Mouse (Mus musculus): Measurements from ENCODE around the gene Elavl4. TPM values are rescaled to one million over a fixed set of nuclear protein-coding genes. Genes with fewer than 3 reads are reported as not detected.

Elavl4 gene
- polyA plus RNA-seq, 1 experiment from 2014 or later, result 3.7 TPM

GRCm38 (mm10) chr4:110214543-110214942 is 137.2 kb downstream of the Elavl4 start:
- Histone ChIP-seq H3K27ac (no peak overlapping the region), H3K9me3 (no peaks in the 10 kb centered on the region), H3K9ac (no peak overlapping the region), H3K36me3 (no peaks in the 10 kb centered on the region), H3K4me2 (no peak overlapping the region), H3K4me1 (no peaks in the 10 kb centered on the region), H3K4me3 (no peak overlapping the region), H3K27me3 (no peaks in the 10 kb centered on the region)
- ATAC-seq (ENCODE audit: borderline replicate concordance, extremely low read depth, low FRiP score, low TSS enrichment), result no peak
- 78% methylated on average over 6 of the region's 6 CpGs for WGBS

GRCm38 (mm10) chr4:110213666-110214065 is 138.0 kb downstream of the Elavl4 start:
- no peak overlapping the region for H3K4me3 ChIP-seq
- no peak overlapping the region for H3K27ac ChIP-seq
- no peaks in the 10 kb centered on the region for H3K27me3 ChIP-seq
- H3K9ac ChIP-seq, result no peak overlapping the region
- no peak overlapping the region for H3K4me2 ChIP-seq
- H3K36me3 ChIP-seq, result no peaks in the 10 kb centered on the region
- 38% methylated on average over 5 of the region's 5 CpGs for WGBS
- no peaks in the 10 kb centered on the region for H3K9me3 ChIP-seq
- no peaks in the 10 kb centered on the region for H3K4me1 ChIP-seq
- ATAC-seq (ENCODE audit: borderline replicate concordance, extremely low read depth, low FRiP score, low TSS enrichment), result no peak

- Histone ChIP-seq H3K9ac (no peak overlapping the region), H3K36me3 (no peaks in the 10 kb centered on the region), H3K27me3 (no peaks in the 10 kb centered on the region), H3K27ac (no peak overlapping the region), H3K4me1 (no peaks in the 10 kb centered on the region), H3K9me3 (no peaks in the 10 kb centered on the region), H3K4me2 (no peak overlapping the region), H3K4me3 (no peak overlapping the region)
- ATAC-seq (ENCODE audit: borderline replicate concordance, extremely low read depth, low FRiP score, low TSS enrichment), result no peak
- WGBS, result 76% methylated on average over 5 of the region's 5 CpGs
Measured at GRCm38 (mm10) chr4:110210246-110210645, 141.5 kb downstream of the Elavl4 start.

GRCm38 (mm10) chr4:110209613-110210012 is 142.1 kb downstream of the Elavl4 start:
- no peak overlapping the region for H3K4me3 ChIP-seq
- no peaks in the 10 kb centered on the region for H3K9me3 ChIP-seq
- H3K4me1 ChIP-seq, result no peaks in the 10 kb centered on the region
- no peaks in the 10 kb centered on the region for H3K36me3 ChIP-seq
- no peak overlapping the region for H3K27ac ChIP-seq
- no peak for ATAC-seq (ENCODE audit: borderline replicate concordance, extremely low read depth, low FRiP score, low TSS enrichment)
- no peak overlapping the region for H3K9ac ChIP-seq
- no peak overlapping the region for H3K4me2 ChIP-seq
- WGBS, result 73% methylated on average over 5 of the region's 5 CpGs
- H3K27me3 ChIP-seq, result no peaks in the 10 kb centered on the region

- WGBS, result 71% methylated on average over 3 of the region's 3 CpGs
- no peak overlapping the region for H3K9ac ChIP-seq
- ATAC-seq (ENCODE audit: borderline replicate concordance, extremely low read depth, low FRiP score, low TSS enrichment), result no peak
- H3K4me1 ChIP-seq, result no peaks in the 10 kb centered on the region
- H3K9me3 ChIP-seq, result no peaks in the 10 kb centered on the region
- H3K4me3 ChIP-seq, result no peak overlapping the region
- H3K4me2 ChIP-seq, result no peak overlapping the region
- H3K36me3 ChIP-seq, result no peaks in the 10 kb centered on the region
- no peak overlapping the region for H3K27ac ChIP-seq
- H3K27me3 ChIP-seq, result no peaks in the 10 kb centered on the region
Measured at GRCm38 (mm10) chr4:110201680-110202079, 150.0 kb downstream of the Elavl4 start.

- H3K4me3 ChIP-seq, result no peak overlapping the region
- no peaks in the 10 kb centered on the region for H3K36me3 ChIP-seq
- H3K4me1 ChIP-seq, result no peaks in the 10 kb centered on the region
- ATAC-seq (ENCODE audit: borderline replicate concordance, extremely low read depth, low FRiP score, low TSS enrichment), result no peak
- WGBS, result 91% methylated on average over 5 of the region's 5 CpGs
- H3K4me2 ChIP-seq, result no peak overlapping the region
- H3K27ac ChIP-seq, result no peak overlapping the region
- H3K27me3 ChIP-seq, result no peaks in the 10 kb centered on the region
- H3K9ac ChIP-seq, result no peak overlapping the region
- H3K9me3 ChIP-seq, result no peaks in the 10 kb centered on the region
Measured at GRCm38 (mm10) chr4:110199897-110200296, 151.8 kb downstream of the Elavl4 start.

GRCm38 (mm10) chr4:110198600-110198999 is 153.1 kb downstream of the Elavl4 start:
- H3K4me3 ChIP-seq, result no peak overlapping the region
- no peaks in the 10 kb centered on the region for H3K9me3 ChIP-seq
- H3K27me3 ChIP-seq, result no peaks in the 10 kb centered on the region
- ATAC-seq (ENCODE audit: borderline replicate concordance, extremely low read depth, low FRiP score, low TSS enrichment), result no peak
- H3K36me3 ChIP-seq, result no peaks in the 10 kb centered on the region
- no peak overlapping the region for H3K4me2 ChIP-seq
- H3K4me1 ChIP-seq, result no peaks in the 10 kb centered on the region
- H3K27ac ChIP-seq, result no peak overlapping the region
- no peak overlapping the region for H3K9ac ChIP-seq
- 64% methylated on average over 2 of the region's 2 CpGs for WGBS

- Histone ChIP-seq H3K4me1 (no peaks in the 10 kb centered on the region), H3K9me3 (no peaks in the 10 kb centered on the region), H3K4me3 (no peak overlapping the region), H3K36me3 (no peaks in the 10 kb centered on the region), H3K27me3 (no peaks in the 10 kb centered on the region), H3K9ac (no peak overlapping the region), H3K4me2 (no peak overlapping the region), H3K27ac (no peak overlapping the region)
- ATAC-seq (ENCODE audit: borderline replicate concordance, extremely low read depth, low FRiP score, low TSS enrichment), result no peak
- 78% methylated on average over 2 of the region's 2 CpGs for WGBS
Measured at GRCm38 (mm10) chr4:110177263-110177662, 174.4 kb downstream of the Elavl4 start.

GRCm38 (mm10) chr4:110172028-110172427 is 179.7 kb downstream of the Elavl4 start:
- Histone ChIP-seq H3K27ac (no peak overlapping the region), H3K4me3 (no peak overlapping the region), H3K9me3 (no peaks in the 10 kb centered on the region), H3K27me3 (no peaks in the 10 kb centered on the region), H3K9ac (no peak overlapping the region), H3K36me3 (no peaks in the 10 kb centered on the region), H3K4me2 (no peak overlapping the region), H3K4me1 (no peaks in the 10 kb centered on the region)
- WGBS, result 63% methylated on average over 5 of the region's 5 CpGs
- ATAC-seq (ENCODE audit: borderline replicate concordance, extremely low read depth, low FRiP score, low TSS enrichment), result no peak

- Histone ChIP-seq H3K36me3 (no peaks in the 10 kb centered on the region), H3K27ac (no peak overlapping the region), H3K4me2 (no peak overlapping the region), H3K9me3 (no peaks in the 10 kb centered on the region), H3K4me3 (no peak overlapping the region), H3K27me3 (no peaks in the 10 kb centered on the region), H3K9ac (no peak overlapping the region), H3K4me1 (no peaks in the 10 kb centered on the region)
- ATAC-seq (ENCODE audit: borderline replicate concordance, extremely low read depth, low FRiP score, low TSS enrichment), result no peak
- WGBS, result 63% methylated on average over 5 of the region's 5 CpGs
Measured at GRCm38 (mm10) chr4:110165217-110165616, 186.5 kb downstream of the Elavl4 start.

GRCm38 (mm10) chr4:110161600-110161999 is 190.1 kb downstream of the Elavl4 start:
- WGBS, result 49% methylated on average over 3 of the region's 3 CpGs
- no peaks in the 10 kb centered on the region for H3K9me3 ChIP-seq
- no peaks in the 10 kb centered on the region for H3K36me3 ChIP-seq
- no peak overlapping the region for H3K4me2 ChIP-seq
- H3K4me3 ChIP-seq, result no peak overlapping the region
- ATAC-seq (ENCODE audit: borderline replicate concordance, extremely low read depth, low FRiP score, low TSS enrichment), result no peak
- H3K4me1 ChIP-seq, result peaks cover 3% of the 10 kb centered on the region; the same call in 1 of the 2 replicates
- no peak overlapping the region for H3K9ac ChIP-seq
- H3K27ac ChIP-seq, result no peak overlapping the region
- no peaks in the 10 kb centered on the region for H3K27me3 ChIP-seq

GRCm38 (mm10) chr4:110157515-110158159 is 194.1 kb downstream of the Elavl4 start:
- peak; percentile 79 for ATAC-seq (ENCODE audit: borderline replicate concordance, extremely low read depth, low FRiP score, low TSS enrichment)
- Histone ChIP-seq H3K4me3 (no peak overlapping the region), H3K27me3 (no peaks in the 10 kb centered on the region), H3K4me1 (peaks cover 3% of the 10 kb centered on the region; the same call in 1 of the 2 replicates), H3K36me3 (no peaks in the 10 kb centered on the region), H3K27ac (no peak overlapping the region; the same call in 1 of the 2 replicates), H3K9ac (no peak overlapping the region), H3K9me3 (no peaks in the 10 kb centered on the region), H3K4me2 (no peak overlapping the region)
- WGBS, result 49% methylated on average over 3 of the region's 3 CpGs

GRCm38 (mm10) chr4:110155954-110156353 is 195.8 kb downstream of the Elavl4 start:
- Histone ChIP-seq H3K36me3 (no peaks in the 10 kb centered on the region), H3K4me3 (no peak overlapping the region), H3K4me2 (no peak overlapping the region), H3K27ac (no peak overlapping the region), H3K27me3 (no peaks in the 10 kb centered on the region), H3K4me1 (peaks cover 3% of the 10 kb centered on the region; the same call in 1 of the 2 replicates), H3K9me3 (no peaks in the 10 kb centered on the region), H3K9ac (no peak overlapping the region)
- ATAC-seq (ENCODE audit: borderline replicate concordance, extremely low read depth, low FRiP score, low TSS enrichment), result no peak
- WGBS, result 74% methylated on average over 2 of the region's 2 CpGs
